Mouse (Mus musculus): ENCODE measurements around the gene Erc2.

Erc2 gene

DNA sequence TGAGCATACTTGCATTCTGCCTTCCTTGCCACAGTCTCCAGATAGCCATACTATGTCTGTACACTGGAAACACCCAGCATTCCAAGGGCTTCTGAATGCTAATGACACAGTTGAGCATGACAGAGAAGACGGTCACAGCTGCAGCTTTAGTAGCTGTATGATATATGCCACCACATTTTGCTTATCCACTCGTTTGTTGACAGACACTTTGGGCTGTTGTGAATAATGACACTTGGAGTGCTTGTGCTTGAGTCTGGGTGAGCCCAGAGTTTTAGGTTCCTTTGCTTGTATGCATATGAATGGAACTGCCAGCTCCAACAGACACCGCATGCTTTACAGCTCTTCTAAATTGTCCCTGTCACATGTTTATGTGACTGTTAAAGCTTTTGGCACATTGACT lies 852.8 kb downstream of the Erc2 start:
- no peak for DNase-seq (ENCODE audit: low read depth, low spot score)
- Histone ChIP-seq H3K36me3 (ENCODE audit: control insufficient read depth, insufficient read depth, low read length, poor library complexity, severe bottlenecking) (no peaks in the 10 kb centered on the region), H3K27me3 (ENCODE audit: control insufficient read depth, insufficient read depth, low read length, poor library complexity, severe bottlenecking) (no peaks in the 10 kb centered on the region)

DNA sequence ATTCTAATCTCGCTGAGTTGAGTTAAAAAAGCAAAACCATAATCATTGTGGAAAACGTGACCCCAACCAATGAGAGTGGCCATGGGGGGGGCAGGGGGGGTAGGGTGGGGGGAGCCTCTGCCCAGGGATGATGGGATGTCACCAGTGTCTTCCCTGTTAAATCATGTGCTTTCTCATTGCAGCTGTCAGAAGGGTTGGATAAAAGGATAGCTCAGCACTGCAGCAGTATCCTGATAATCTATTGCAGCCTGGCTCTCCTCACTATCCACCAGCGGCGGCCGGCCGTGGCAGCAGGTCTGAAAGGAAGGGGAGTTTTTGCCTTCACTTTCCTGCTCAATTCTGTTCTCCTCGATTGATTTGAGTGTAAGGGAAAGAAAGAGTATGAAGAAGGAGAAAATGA lies 853.2 kb downstream of the Erc2 start:
- no peak for DNase-seq (ENCODE audit: low read depth, low spot score)
- H3K27me3 ChIP-seq (ENCODE audit: control insufficient read depth, insufficient read depth, low read length, poor library complexity, severe bottlenecking): no peaks in the 10 kb centered on the region

DNA sequence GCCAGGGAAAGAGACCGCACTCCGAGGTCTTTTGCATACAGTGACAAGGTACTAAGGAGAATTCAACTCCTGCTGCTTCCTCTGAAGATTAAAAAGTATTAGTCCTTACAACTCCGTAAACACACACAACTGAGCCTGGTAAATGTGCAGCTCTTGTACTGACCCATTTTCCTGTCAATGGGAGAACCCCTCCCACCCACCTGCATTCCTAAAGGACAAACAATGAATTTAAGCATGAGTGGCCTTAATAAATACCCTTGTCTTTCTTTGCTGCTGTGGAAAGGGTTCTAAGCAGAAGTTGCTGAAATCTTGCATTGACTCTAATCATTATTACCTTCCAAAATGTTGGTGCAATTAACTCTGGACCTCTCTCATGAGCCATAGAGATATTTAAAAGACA lies 854.5 kb downstream of the Erc2 start:
- Histone ChIP-seq H3K36me3 (ENCODE audit: control insufficient read depth, insufficient read depth, low read length, poor library complexity, severe bottlenecking) (no peaks in the 10 kb centered on the region), H3K27me3 (ENCODE audit: control insufficient read depth, insufficient read depth, low read length, poor library complexity, severe bottlenecking) (no peaks in the 10 kb centered on the region)
- DNase-seq (ENCODE audit: low read depth, low spot score): no peak

More for the DNA sequence above, 853.2 kb downstream of the Erc2 start:
- H3K36me3 ChIP-seq (ENCODE audit: control insufficient read depth, insufficient read depth, low read length, poor library complexity, severe bottlenecking): no peaks in the 10 kb centered on the region

DNA sequence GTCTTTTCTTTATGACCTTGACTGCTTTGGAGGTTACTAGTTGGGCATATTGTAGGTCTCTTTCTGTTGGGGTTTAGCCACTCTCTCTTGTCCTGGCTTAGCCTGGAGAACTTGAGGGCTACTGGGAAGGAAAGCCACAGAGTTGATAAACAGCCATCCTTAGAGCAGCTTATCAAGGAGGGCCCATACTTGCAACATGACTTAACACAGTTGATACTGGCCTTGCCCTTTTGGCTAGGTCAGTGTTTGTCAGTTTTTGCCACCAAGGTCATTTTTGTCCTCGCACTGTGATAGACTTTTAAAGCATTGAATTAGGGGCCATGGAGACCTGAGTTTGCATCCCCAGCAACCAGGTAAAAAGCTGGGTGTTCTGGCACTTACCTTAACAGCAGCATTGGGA lies 858.6 kb downstream of the Erc2 start:
- no peak for DNase-seq (ENCODE audit: low read depth, low spot score)

DNA sequence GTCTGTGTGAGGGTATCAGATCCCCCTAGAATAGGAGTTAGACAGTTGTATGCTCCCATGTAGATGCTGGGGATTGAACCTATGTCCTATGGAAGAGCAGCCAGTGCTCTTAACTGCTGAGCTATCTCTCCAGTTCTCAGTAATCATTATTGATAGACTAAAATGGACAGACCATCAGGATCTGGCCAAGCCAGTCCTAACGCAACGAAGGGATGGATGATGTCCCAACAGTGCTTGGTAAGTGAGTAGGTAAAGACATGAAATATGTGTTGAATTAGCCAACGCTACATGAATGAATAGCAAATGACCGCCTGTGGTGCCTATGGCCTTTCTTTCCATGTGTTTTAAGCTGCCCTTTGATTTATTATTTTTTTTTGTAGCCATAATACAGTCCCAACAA lies 871.6 kb downstream of the Erc2 start:
- Histone ChIP-seq H3K36me3 (ENCODE audit: control insufficient read depth, insufficient read depth, low read length, poor library complexity, severe bottlenecking) (no peaks in the 10 kb centered on the region), H3K27me3 (ENCODE audit: control insufficient read depth, insufficient read depth, low read length, poor library complexity, severe bottlenecking) (no peaks in the 10 kb centered on the region)
- no peak for DNase-seq (ENCODE audit: low read depth, low spot score)

More for the DNA sequence above, 858.6 kb downstream of the Erc2 start:
- H3K36me3 ChIP-seq (ENCODE audit: control insufficient read depth, insufficient read depth, low read length, poor library complexity, severe bottlenecking): no peaks in the 10 kb centered on the region
- H3K27me3 ChIP-seq (ENCODE audit: control insufficient read depth, insufficient read depth, low read length, poor library complexity, severe bottlenecking): no peaks in the 10 kb centered on the region

DNA sequence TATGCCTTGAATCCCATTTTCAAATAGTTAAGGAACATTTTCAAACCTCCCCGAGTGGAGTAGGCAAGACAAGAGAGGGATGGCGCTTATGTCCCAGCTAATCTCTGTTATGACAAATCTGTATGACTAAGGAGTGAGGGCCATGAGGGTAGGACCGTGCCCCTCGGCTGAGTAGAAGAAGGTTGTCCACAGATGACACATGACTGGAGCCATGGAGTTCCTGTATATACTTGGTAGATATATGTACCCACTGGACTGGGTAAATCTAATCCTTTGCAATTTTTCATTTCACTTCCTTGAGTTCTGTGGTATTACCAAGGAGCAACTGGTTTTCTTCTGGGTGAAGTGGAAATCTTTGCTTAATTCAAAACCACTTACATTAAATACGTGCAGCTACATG lies 872.0 kb downstream of the Erc2 start:
- Histone ChIP-seq H3K36me3 (ENCODE audit: control insufficient read depth, insufficient read depth, low read length, poor library complexity, severe bottlenecking) (no peaks in the 10 kb centered on the region), H3K27me3 (ENCODE audit: control insufficient read depth, insufficient read depth, low read length, poor library complexity, severe bottlenecking) (no peaks in the 10 kb centered on the region)
- DNase-seq (ENCODE audit: low read depth, low spot score): no peak

DNA sequence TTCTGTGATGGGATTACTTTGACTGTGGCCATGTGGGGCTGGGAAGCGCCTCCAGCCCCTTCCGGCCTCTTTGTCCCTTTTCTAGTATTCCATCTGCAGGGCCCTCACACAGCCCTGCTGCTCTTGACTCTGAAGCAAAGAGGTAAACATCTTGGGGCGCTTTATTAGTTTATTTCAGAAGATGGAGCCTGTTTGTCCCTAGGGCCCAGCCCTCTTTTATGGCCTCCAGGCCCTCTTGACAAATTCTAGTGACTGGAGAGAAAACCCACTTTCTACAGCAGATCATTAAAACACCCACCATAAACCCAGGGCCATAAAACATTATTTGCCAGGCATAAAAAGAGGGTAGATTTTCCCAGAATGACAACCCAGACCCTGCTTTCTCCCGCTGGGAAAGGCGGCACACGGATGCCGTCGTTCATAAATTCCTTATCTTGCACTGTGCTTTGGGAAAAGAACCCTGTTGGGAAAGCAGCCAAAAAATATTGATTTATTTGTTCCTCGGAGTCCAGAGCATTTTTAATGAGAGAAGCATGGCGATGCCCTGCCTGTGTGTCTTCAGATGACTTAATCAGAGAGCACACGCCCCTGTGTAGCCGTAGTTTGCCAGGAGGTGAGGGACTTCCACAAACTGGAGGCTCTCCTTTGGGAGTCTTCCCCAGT lies 879.1 kb downstream of the Erc2 start:
- no peak for DNase-seq (ENCODE audit: low read depth, low spot score)
- Histone ChIP-seq H3K36me3 (ENCODE audit: control insufficient read depth, insufficient read depth, low read length, poor library complexity, severe bottlenecking) (no peaks in the 10 kb centered on the region), H3K27me3 (ENCODE audit: control insufficient read depth, insufficient read depth, low read length, poor library complexity, severe bottlenecking) (no peaks in the 10 kb centered on the region)

DNA sequence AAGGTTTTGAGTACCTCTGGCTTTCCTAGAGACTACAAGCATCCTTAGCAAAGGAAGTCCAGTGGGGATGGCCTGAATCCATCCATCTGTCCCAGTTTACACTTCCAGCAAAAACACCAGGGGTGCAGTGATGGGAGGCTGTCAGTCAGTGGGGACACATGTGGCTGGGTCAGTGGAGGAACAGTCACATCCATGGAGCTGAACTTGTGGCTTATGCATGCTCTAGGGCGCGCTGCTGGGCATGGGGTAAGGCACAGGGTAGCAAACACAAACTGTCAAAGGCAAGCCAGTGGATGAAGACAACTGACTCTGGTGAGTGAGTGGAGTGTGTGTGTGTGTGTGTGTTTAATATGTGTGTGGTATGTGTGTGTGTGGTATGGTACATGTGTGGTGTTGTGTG lies 881.0 kb downstream of the Erc2 start:
- no peaks in the 10 kb centered on the region for H3K27me3 ChIP-seq (ENCODE audit: control insufficient read depth, insufficient read depth, low read length, poor library complexity, severe bottlenecking)
- DNase-seq (ENCODE audit: low read depth, low spot score): no peak
- no peaks in the 10 kb centered on the region for H3K36me3 ChIP-seq (ENCODE audit: control insufficient read depth, insufficient read depth, low read length, poor library complexity, severe bottlenecking)

DNA sequence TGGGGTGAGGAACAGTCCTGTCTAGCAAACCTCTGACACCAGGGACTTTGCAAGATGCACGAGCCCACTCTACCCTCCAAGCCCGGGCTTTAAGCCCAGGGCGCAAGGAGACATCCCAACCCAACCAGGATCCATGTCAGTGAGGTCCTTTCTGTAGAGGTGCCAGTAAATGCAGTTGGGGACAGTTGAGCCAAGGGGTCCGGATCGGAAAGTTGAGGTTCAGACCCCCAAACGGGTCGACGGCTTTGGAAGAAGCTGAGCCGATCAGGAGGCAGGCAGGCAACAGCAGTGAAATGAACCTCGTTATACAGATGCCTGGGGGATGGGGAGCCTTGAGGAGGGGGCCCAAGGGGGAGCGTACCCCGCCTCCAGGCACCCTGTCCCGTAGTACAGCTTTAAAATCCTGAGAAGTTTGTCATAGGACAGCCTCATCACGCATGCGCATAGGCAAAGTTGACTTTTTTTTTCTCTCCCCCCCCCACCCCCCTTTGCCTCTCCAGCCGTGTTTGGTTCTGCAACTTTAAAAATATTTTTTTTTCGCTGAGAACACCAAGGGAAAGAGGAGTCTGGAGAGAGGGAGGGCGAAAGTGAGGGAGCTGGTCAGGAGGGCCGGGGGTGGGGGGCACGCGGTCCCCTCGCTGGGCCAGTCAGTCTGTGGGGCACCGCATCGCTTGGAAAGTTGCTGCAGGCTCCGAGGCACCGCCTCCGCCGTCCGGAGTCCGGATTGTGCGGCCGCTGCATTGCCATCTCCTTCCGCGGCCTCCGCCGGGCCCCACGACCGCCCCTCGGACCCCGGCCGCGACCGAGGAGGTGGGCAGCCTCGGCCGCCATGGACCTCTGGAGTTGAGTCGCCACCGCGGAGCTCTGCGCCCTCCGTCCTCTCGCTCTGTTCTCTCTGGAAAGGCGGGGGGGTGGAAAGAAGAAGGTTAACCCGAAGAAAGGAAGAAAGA lies 882.1 kb downstream of the Erc2 start, which contains the start of gene Wnt5a:
Gene Wnt5a, plus strand, starts transcription at position 650 of the 950 bp plus-strand sequence.
- no peak for DNase-seq (ENCODE audit: low read depth, low spot score)
- no peaks in the 10 kb centered on the region for H3K36me3 ChIP-seq (ENCODE audit: control insufficient read depth, insufficient read depth, low read length, poor library complexity, severe bottlenecking)
- H3K27me3 ChIP-seq (ENCODE audit: control insufficient read depth, insufficient read depth, low read length, poor library complexity, severe bottlenecking): no peaks in the 10 kb centered on the region

DNA sequence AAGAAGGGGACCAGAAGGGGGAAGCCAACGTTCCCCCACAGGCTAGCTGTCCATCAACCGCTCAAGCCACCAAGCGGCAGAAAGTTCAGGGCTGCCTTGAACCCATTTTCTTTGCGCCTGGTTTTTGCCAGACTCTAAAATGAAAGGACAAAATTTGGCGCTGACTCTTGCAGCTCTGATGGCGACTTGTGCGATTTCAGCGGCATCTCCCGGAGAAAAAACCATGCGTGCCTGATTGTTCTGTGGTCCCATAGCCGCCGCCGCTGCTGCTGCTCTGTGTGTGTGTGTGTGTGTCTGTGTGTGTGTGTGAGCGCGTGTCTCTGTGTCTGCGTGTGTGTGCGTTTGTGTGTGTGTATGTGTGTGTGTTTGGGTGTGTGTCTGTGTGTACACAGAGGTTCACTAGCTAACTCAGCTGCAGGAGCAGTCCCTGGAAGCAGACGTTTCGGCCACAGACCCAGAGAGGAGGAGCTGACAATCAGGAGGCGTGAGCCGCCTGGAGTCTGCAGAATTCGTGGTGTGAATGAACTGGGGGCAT lies 882.9 kb downstream of the Erc2 start:
- no peak for DNase-seq (ENCODE audit: low read depth, low spot score)
- H3K36me3 ChIP-seq (ENCODE audit: control insufficient read depth, insufficient read depth, low read length, poor library complexity, severe bottlenecking): no peaks in the 10 kb centered on the region
- no peaks in the 10 kb centered on the region for H3K27me3 ChIP-seq (ENCODE audit: control insufficient read depth, insufficient read depth, low read length, poor library complexity, severe bottlenecking)

DNA sequence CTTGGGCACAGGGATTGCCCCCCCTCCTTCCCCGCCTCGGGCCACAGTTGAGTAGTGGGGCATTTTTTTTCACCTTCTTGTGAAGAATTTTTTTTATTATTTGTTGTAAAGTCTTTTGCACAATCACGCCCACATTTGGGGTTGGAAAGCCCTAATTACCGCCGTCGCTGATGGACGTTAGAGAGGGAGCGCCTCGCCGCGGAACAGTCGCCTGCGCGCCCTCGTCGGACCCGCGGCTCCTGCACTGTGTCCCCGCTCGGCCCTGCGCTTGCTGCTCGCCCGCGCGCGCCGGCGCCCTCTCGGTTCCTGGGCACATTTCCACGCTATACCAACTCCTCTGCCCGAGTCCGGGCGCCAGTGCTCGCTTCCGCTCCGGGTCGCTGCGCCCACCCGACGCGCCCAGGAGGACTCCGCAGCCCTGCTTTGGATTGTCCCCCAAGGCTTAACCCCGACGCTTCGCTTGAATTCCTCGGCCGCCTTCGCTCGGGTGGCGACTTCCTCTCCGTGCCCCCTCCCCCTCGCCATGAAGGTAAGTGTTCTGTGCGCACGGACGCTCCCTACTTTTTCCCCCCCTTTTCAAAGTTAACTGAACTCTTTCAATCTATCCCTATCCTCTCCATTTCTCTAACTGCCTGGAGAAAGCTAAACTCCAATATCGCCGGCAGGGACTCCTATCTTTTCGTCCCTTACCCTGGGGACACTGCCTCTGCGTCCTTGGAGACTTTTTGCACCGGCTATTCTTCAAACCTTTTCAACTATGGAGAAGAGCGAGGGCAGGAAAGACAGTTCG lies 883.6 kb downstream of the Erc2 start:
- H3K27me3 ChIP-seq (ENCODE audit: control insufficient read depth, insufficient read depth, low read length, poor library complexity, severe bottlenecking): no peaks in the 10 kb centered on the region

DNA sequence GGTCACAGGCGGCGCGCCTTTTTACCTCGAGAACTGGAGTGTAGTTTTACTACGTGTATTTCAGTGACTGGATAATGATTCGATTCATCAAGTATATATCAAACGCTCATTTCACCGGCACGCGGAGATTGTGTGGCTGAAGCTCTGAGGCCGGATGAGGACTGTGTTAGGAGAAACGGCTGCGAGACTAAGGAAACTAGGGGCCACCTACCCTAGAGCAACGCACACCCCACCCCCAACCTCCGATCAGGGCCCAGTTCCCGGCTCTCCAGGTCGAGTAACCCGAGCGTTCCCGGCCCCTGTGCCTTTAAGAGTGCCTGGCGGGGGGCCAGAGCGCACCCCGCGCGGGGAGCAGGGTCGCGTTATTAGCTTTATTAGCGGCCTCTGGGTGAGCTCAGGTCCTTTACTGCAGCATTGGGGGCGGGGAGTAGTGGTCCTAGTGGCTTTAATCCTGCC lies 884.2 kb downstream of the Erc2 start:
- DNase-seq (ENCODE audit: low read depth, low spot score): no peak
- no peaks in the 10 kb centered on the region for H3K27me3 ChIP-seq (ENCODE audit: control insufficient read depth, insufficient read depth, low read length, poor library complexity, severe bottlenecking)
- H3K36me3 ChIP-seq (ENCODE audit: control insufficient read depth, insufficient read depth, low read length, poor library complexity, severe bottlenecking): no peaks in the 10 kb centered on the region

More for the DNA sequence above, 883.6 kb downstream of the Erc2 start:
- no peaks in the 10 kb centered on the region for H3K36me3 ChIP-seq (ENCODE audit: control insufficient read depth, insufficient read depth, low read length, poor library complexity, severe bottlenecking)
- no peak for DNase-seq (ENCODE audit: low read depth, low spot score)

DNA sequence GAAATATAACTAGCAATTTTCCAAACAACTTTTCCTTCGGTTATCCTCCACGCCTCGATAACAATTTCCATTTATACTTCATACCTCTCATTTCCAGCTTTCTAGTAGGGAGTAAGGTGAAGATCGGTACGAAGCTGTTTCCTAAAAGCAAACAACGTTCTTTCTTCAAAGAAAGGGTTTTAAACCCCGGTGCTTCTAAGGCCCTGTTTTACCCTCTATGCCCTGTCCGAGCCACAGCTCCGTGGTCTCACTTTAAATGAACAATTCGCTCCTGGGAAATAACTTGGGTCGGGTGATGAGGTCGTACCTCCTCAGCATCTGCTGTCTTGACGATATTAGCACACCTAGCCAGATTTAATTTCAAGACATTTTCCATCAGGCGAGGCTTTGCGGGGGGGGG lies 884.8 kb downstream of the Erc2 start:
- DNase-seq (ENCODE audit: low read depth, low spot score): no peak
- Histone ChIP-seq H3K27me3 (ENCODE audit: control insufficient read depth, insufficient read depth, low read length, poor library complexity, severe bottlenecking) (no peaks in the 10 kb centered on the region), H3K36me3 (ENCODE audit: control insufficient read depth, insufficient read depth, low read length, poor library complexity, severe bottlenecking) (no peaks in the 10 kb centered on the region)

DNA sequence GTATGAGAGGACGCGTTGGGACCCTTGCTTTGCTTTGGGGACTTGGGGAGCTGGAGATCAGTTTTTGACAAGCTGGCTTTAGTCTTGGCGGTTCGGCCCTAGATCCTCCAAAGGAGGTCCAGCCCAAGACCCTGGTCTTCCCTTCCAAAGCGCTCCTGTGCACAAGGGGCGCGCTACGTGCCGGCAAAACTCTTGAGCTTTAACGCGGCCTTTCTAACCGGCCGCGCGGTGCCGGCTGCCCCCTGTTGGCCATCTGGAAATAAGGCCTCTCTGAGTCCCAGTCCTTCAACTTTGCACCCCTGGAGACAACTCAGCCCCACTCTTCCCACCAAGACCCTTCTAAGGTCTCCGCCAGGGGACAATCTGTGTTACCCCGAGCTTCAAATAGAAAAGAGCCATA lies 885.2 kb downstream of the Erc2 start:
- no peaks in the 10 kb centered on the region for H3K27me3 ChIP-seq (ENCODE audit: control insufficient read depth, insufficient read depth, low read length, poor library complexity, severe bottlenecking)
- no peak for DNase-seq (ENCODE audit: low read depth, low spot score)
- no peaks in the 10 kb centered on the region for H3K36me3 ChIP-seq (ENCODE audit: control insufficient read depth, insufficient read depth, low read length, poor library complexity, severe bottlenecking)

Measured in splenic B cell, adult 2 months (primary cell).